ENCODE assay signal across 13 mouse cellular contexts in the genomic region with DNA sequence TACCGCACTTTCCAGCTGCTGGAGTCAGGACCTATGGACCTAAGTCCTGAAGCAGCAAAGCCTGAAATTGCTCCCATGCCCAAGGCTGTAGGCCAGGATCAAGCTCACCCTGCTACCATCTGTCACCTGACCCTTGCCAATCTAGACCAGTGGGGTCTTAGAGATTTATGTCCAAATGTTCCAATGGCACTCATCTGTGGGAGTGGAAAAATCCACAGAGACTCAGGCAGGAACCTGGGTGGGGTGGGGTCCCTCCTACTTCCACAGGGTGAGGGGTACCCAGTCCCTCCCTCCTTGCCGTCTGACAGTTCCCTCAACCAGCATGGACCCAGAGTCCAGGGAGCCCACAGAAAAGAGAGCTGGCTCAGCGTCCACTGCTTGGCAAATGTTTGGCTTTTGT.
A peak's percentile ranks its signal among the peaks of the same experiment; 100 is the strongest.
DNase-seq lines count a peak whose midpoint lies in the region; ATAC-seq and TF ChIP-seq lines count a peak whose summit lies in the region.
"Had no signal": no experiment of that assay in that cellular context is flagged by ENCODE, and none has a peak within 500 bp of the region (broad histone marks: within the 10 kb centered on the region; RNA-seq: fewer than 3 reads in every experiment).

No protein-coding gene starts in this region.

- ATAC-seq in heart, embryonic 15.5 days (replicated peaks; ENCODE audit: insufficient number of reproducible peaks, insufficient read depth, low FRiP score, low read depth), result no peak
- no peak for ATAC-seq in midbrain, postnatal 0 days (ENCODE audit: low FRiP score)
- no peak for ATAC-seq in midbrain, embryonic 13.5 days
- ATAC-seq: inflammation-experienced regulatory T-cells, adult 6 months had no signal

- 83% methylated on average over 3 of the region's 3 CpGs for WGBS in heart, embryonic 15.5 days
- 63% methylated on average over 3 of the region's 3 CpGs for WGBS in midbrain, postnatal 0 days
- 77% methylated on average over 3 of the region's 3 CpGs for WGBS in midbrain, embryonic 13.5 days

- H3K9me3 ChIP-seq in heart, embryonic 15.5 days (replicated peaks), result no peaks in the 10 kb centered on the region
- no peaks in the 10 kb centered on the region for H3K9me3 ChIP-seq in midbrain, postnatal 0 days (ENCODE audit: low read length)
- H3K9me3 ChIP-seq in midbrain, embryonic 13.5 days, result no peaks in the 10 kb centered on the region
- H3K9me3 ChIP-seq: lung, embryonic 15.5 days; neural tube, embryonic 15.5 days had no signal

- H3K36me3 ChIP-seq in heart, embryonic 15.5 days, result no peaks in the 10 kb centered on the region
- H3K36me3 ChIP-seq in midbrain, postnatal 0 days (ENCODE audit: insufficient read depth, low read length), result no peaks in the 10 kb centered on the region
- H3K36me3 ChIP-seq in midbrain, embryonic 13.5 days, result no peaks in the 10 kb centered on the region
- H3K36me3 ChIP-seq: lung, embryonic 15.5 days; neural tube, embryonic 15.5 days had no signal

- H3K9ac ChIP-seq in heart, embryonic 15.5 days, result no peak overlapping the region
- H3K9ac ChIP-seq in midbrain, postnatal 0 days (replicated peaks; ENCODE audit: low read length, poor library complexity, severe bottlenecking), result no peak overlapping the region
- no peak overlapping the region for H3K9ac ChIP-seq in midbrain, embryonic 13.5 days (replicated peaks)
- H3K9ac ChIP-seq: lung, embryonic 15.5 days; neural tube, embryonic 15.5 days had no signal

- H3K4me2 ChIP-seq in heart, embryonic 15.5 days, result no peak overlapping the region
- H3K4me2 ChIP-seq in midbrain, postnatal 0 days (ENCODE audit: low read depth, low read length, poor library complexity, severe bottlenecking), result no peak overlapping the region
- H3K4me2 ChIP-seq in midbrain, embryonic 13.5 days (replicated peaks), result no peak overlapping the region
- H3K4me2 ChIP-seq: lung, embryonic 15.5 days; neural tube, embryonic 15.5 days had no signal

- no peaks in the 10 kb centered on the region for H3K27me3 ChIP-seq in heart, embryonic 15.5 days
- no peaks in the 10 kb centered on the region for H3K27me3 ChIP-seq in midbrain, postnatal 0 days (ENCODE audit: insufficient read depth, low read length)
- H3K27me3 ChIP-seq in midbrain, embryonic 13.5 days, result no peaks in the 10 kb centered on the region
- H3K27me3 ChIP-seq: lung, embryonic 15.5 days; neural tube, embryonic 15.5 days had no signal

- no peak for DNase-seq in heart, adult 9 months (ENCODE audit: low spot score in 2 of 2)
- DNase-seq in midbrain, postnatal 0 days (ENCODE audit: low spot score), result peak; percentile 33
- DNase-seq in cerebellum, adult 9-10 months, result peak; percentile 87
- DNase-seq in MN1 (ENCODE audit: low spot score), result no peak
- no peak for DNase-seq in frontal cortex, postnatal 36 days (ENCODE audit: low spot score in 2 of 2)
- DNase-seq: gastrocnemius, postnatal 36 days; thymus, adult 2 months had no signal

- H3K4me1 ChIP-seq in heart, embryonic 15.5 days (replicated peaks), result peaks cover 49% of the 10 kb centered on the region
- H3K4me1 ChIP-seq in midbrain, postnatal 0 days (ENCODE audit: insufficient read depth, low read length), result no peaks in the 10 kb centered on the region
- H3K4me1 ChIP-seq in midbrain, embryonic 13.5 days (replicated peaks), result peaks cover 38% of the 10 kb centered on the region
- H3K4me1 ChIP-seq: lung, embryonic 15.5 days had no signal

- H3K4me3 ChIP-seq in heart, embryonic 15.5 days, result no peak overlapping the region
- no peak overlapping the region for H3K4me3 ChIP-seq in midbrain, postnatal 0 days (ENCODE audit: low read depth, low read length)
- H3K4me3 ChIP-seq in midbrain, embryonic 13.5 days (replicated peaks), result no peak overlapping the region
- H3K4me3 ChIP-seq: lung, embryonic 15.5 days; neural tube, embryonic 15.5 days had no signal

- TF ChIP-seq CTCF in midbrain, postnatal 0 days (IDR thresholded peaks at IDR 0.05), result no peak

- peak overlapping the region; percentile 78; the same call in 1 of the 2 replicates for H3K27ac ChIP-seq in heart, embryonic 15.5 days
- H3K27ac ChIP-seq in midbrain, postnatal 0 days (ENCODE audit: low read depth, low read length), result no peak overlapping the region
- H3K27ac ChIP-seq in midbrain, embryonic 13.5 days, result no peak overlapping the region
- H3K27ac ChIP-seq: kidney, postnatal 0 days; lung, embryonic 15.5 days; neural tube, embryonic 15.5 days had no signal

Comparison
In these comparisons a context has a peak if more than half of its experiments do, and no peak if none do; other contexts are left out.
1. DNase-seq: peak in midbrain, postnatal 0 days (single experiment) and cerebellum, adult 9-10 months (single experiment); none in heart, adult 9 months (0 of 2), MN1 (single experiment) and frontal cortex, postnatal 36 days (0 of 2).